Mouse (Mus musculus) activated CD4-positive, CD25-positive, alpha-beta regulatory T cell (primary cell): ENCODE data around the gene Unc93b1. TPM values are rescaled to one million over a fixed set of nuclear protein-coding genes. Genes with fewer than 3 reads are reported as not detected.

Experiments used
- polyA plus RNA-seq, 2 experiments: library from polyadenylated mRNA; unstranded; fragments of 100-300 nt; shearing (Covaris generic); gene quantifications; one replicate each; pipeline ENCODE4 v1.2.1; 2017

Gene Unc93b1
- polyA plus RNA-seq, result 10 to 100 TPM; 24.4 to 40.8 TPM

GRCm38 (mm10) chr19:3935032-3935895 lies at the start of gene Unc93b1:
Gene Unc93b1 (plus strand): TSS chr19:3935186.

DNA sequence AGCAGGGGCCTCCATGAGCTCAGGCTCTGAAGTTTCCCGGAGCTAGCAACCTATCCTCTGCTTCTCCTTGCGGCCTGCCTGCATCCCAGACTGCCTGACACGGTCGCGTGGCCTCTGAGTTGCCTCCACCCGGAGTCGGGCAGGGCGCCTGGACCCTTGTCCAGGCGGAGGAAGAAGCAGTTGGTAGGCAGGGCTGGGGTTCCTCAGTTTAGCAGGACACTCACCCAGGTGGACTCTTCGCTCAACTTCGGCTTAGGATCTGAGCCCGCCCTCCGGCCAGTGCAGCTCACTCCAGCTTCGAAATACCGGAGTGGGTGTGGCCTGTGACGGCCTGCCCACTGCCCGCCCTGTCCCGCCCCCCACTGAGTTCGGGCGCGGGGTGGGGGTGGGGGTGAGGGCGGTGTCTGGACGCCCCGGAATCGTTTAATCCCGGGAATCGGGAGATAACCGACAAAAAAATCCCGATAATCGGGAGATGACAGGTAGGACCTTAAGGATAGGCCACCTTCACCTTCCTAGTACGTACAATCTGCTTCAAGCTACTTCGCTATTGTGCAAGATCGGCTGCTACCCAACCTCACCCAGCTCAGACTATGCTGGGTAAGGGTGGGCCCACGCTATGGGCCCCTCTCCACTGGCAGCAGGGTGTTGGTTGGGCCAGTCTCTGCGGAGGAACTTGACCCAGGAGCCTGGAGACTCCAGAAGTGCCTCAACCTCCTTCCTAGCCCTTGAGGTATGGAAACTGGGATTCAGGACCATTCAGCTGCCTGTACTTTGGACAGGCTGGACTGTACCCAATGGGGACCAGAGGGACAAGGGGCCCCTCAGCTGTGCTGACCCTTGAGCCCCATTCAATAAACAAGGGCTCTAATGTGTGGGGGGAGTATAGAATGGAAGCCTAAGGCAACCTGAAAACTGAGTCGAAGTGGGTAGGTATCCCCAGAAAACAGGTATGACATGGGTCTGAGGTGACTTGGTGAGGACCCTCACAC lies 27.9 kb upstream of the Unc93b1 start, which contains the start of gene Tcirg1:
Gene Tcirg1 (minus strand): TSS at position 339 of the 992 bp plus-strand sequence.

DNA sequence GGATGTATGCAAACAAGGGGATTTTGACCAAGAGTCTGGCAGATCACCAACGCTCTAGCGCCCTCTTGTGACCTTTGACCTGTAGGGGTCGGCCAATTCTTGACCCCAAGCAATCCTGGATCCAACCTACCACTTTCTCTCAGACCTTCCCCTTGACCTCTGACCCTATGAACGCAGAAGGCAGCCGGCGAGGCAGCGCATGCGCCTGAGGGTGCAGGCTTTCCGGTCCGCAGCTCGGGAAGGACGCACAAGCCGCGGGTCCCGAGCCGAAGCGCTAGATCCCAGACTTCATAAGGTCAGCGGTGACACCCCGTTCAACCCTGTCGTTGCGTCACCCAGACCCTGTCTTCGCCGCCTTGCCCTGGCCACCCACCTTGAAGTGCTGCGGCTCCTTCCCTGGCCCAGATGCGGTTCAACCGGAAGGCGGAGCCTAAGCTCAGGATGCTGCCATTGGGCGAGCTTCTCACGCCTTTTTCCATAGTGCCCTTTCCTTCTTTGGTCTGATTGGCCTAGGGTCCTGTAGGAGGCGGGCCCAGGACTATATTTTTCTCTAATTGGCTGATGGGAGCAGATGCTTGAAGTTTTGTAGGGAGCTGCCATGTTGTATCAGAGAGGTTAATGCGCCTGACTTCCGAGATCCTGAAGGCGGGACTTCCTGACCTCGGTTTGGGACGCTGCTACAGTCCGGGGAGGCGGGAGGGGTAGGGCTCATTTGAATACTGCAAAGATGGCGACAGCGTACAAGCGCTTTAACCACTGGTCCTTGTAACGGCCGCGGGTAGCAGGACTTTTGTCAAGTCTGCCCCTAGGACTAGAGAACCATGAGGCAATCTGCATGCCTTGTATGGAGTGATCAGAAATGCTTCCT lies 22.4 kb upstream of the Unc93b1 start, which contains the start of gene Ndufs8:
Gene Ndufs8 (minus strand): TSS at position 438 of the 868 bp plus-strand sequence.

GRCm38 (mm10) chr19:3929211-3929941 lies 5.6 kb upstream of the Unc93b1 start, which contains the start of gene Aldh3b1:
Gene Aldh3b1 (minus strand): TSS chr19:3929808.

DNA sequence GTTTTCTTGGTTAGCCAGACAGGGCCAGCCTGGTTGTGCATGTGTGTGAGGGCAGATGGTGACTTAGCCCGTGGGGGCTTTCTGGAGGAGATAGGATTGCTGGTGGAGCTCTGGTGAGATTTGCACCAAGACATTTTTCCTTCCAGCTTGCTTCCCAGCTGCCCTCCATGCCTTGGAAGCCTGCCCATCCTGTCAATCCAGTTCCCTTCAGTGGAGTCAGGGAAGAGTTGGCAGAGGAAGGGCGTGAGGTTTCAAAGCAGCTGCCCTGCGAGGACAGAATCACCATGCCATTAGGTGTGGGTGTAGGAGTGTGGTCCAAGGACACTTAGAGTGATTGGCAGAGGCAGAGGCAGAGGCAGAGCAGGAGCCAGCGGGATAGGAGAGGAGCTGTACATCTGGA lies 23.5 kb downstream of the Unc93b1 start, which contains the start of gene Aldh3b3:
Gene Aldh3b3 (plus strand): TSS at position 176 of the 400 bp plus-strand sequence.

DNA sequence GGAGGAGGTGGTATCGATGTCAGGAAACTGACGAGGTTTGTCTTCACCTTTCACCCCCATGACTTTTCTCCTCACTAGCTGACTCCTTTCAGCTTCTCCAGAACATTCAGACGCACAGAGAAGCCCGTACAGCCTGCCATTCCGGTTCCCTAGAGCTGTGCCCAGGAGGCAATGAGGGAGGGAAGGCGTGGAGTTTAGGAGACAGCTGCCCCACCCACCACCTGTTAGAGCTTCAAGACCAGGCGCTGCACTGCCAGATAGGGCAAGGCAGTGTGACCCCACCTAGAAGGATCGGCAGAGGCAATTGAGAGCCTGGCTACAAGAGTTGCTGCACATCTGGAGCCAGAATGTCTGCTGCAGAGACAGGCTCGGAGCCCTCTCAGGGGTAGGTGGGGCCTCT lies 37.2 kb downstream of the Unc93b1 start, which contains the start of gene Aldh3b2:
Gene Aldh3b2 (plus strand): TSS at position 100 of the 400 bp plus-strand sequence.

GRCm38 (mm10) chr19:3986334-3986733 lies 51.3 kb downstream of the Unc93b1 start, which contains the start of gene Acy3:
Gene Acy3 (plus strand): TSS chr19:3986570.

GRCm38 (mm10) chr19:3992416-3992815 lies 57.4 kb downstream of the Unc93b1 start, which contains the start of gene Tbx10:
Gene Tbx10 (plus strand): TSS chr19:3992752.

Other genes starting within 250 kb of the Unc93b1 start
- under 1 TPM; 0.26 to 0.59 TPM for gene Lrp5, start 248.6 kb upstream of the Unc93b1 start, polyA plus RNA-seq
- gene 1810055G02Rik, start 226.9 kb upstream of the Unc93b1 start, polyA plus RNA-seq, result 1 to 10 TPM; 3.4 to 5.3 TPM
- 10 to 100 TPM; 62.5 to 74.5 TPM for gene Kmt5b, start 167.8 kb upstream of the Unc93b1 start, polyA plus RNA-seq
- 10 to 100 TPM in 1 of 2 experiments, 1 to 10 TPM in 1; 7.6 to 13.0 TPM for gene Chka, start 83.4 kb upstream of the Unc93b1 start, polyA plus RNA-seq
- 10 to 100 TPM; 58.6 to 70.8 TPM for gene Tcirg1, start 28.1 kb upstream of the Unc93b1 start, polyA plus RNA-seq
- gene Ndufs8, start 22.4 kb upstream of the Unc93b1 start, polyA plus RNA-seq, result 100 to 1,000 TPM; 218 to 241 TPM
- gene Aldh3b1, start 5.4 kb upstream of the Unc93b1 start, polyA plus RNA-seq, result 1 to 10 TPM in 1 of 2 experiments, under 1 TPM in 1; 0.63 to 1.3 TPM
- under 1 TPM in 1 of 2 experiments, not detected in 1; 0.20 TPM for gene Aldh3b3, start 23.5 kb downstream of the Unc93b1 start, polyA plus RNA-seq
- not detected for gene Aldh3b2, start 37.1 kb downstream of the Unc93b1 start, polyA plus RNA-seq
- under 1 TPM in 1 of 2 experiments, not detected in 1; 0.66 TPM for gene Acy3, start 51.4 kb downstream of the Unc93b1 start, polyA plus RNA-seq
- gene Tbx10, start 57.6 kb downstream of the Unc93b1 start, polyA plus RNA-seq, result under 1 TPM in 1 of 2 experiments, not detected in 1; 0.12 TPM
- 10 to 100 TPM; 11.5 to 24.3 TPM for gene Nudt8, start 65.4 kb downstream of the Unc93b1 start, polyA plus RNA-seq
- gene Gm49405, start 65.4 kb downstream of the Unc93b1 start, polyA plus RNA-seq, result 1 to 10 TPM in 1 of 2 experiments, under 1 TPM in 1; 0.42 to 2.4 TPM
- gene Doc2g, start 68.1 kb downstream of the Unc93b1 start, polyA plus RNA-seq, result 1 to 10 TPM in 1 of 2 experiments, under 1 TPM in 1; 0.52 to 4.1 TPM
- 100 to 1,000 TPM; 134 to 170 TPM for gene Ndufv1, start 77.6 kb downstream of the Unc93b1 start, polyA plus RNA-seq
- gene Gstp1, start 102.8 kb downstream of the Unc93b1 start, polyA plus RNA-seq, result 100 to 1,000 TPM; 602 to 648 TPM
- 10 to 100 TPM in 1 of 2 experiments, 1 to 10 TPM in 1; 2.0 to 12.8 TPM for gene Gstp2, start 110.8 kb downstream of the Unc93b1 start, polyA plus RNA-seq
- 100 to 1,000 TPM; 132 to 137 TPM for gene Gstp3, start 124.4 kb downstream of the Unc93b1 start, polyA plus RNA-seq
- not detected for gene Cabp2, start 146.4 kb downstream of the Unc93b1 start, polyA plus RNA-seq
- gene Cdk2ap2, start 162.0 kb downstream of the Unc93b1 start, polyA plus RNA-seq, result 100 to 1,000 TPM; 721 to 747 TPM
- gene Pitpnm1, start 164.8 kb downstream of the Unc93b1 start, polyA plus RNA-seq, result 100 to 1,000 TPM; 256 to 279 TPM
- gene Aip, start 190.7 kb downstream of the Unc93b1 start, polyA plus RNA-seq, result 100 to 1,000 TPM; 195 to 206 TPM
- gene Gpr152, start 204.6 kb downstream of the Unc93b1 start, polyA plus RNA-seq, result not detected
- under 1 TPM; 0.16 to 0.52 TPM for gene Cabp4, start 208.8 kb downstream of the Unc93b1 start, polyA plus RNA-seq
- gene Coro1b, start 213.4 kb downstream of the Unc93b1 start, polyA plus RNA-seq, result 100 to 1,000 TPM; 293 to 521 TPM
- 1,000 to 10,000 TPM; 1,707 to 1,870 TPM for gene Ptprcap, start 218.4 kb downstream of the Unc93b1 start, polyA plus RNA-seq
- 10 to 100 TPM; 43.4 to 45.2 TPM for gene Rps6kb2, start 228.2 kb downstream of the Unc93b1 start, polyA plus RNA-seq
- 10 to 100 TPM; 11.8 to 20.0 TPM for gene Carns1, start 240.3 kb downstream of the Unc93b1 start, polyA plus RNA-seq